Mouse (Mus musculus): ENCODE data around the gene Wdr46. TPM values are rescaled to one million over a fixed set of nuclear protein-coding genes. Genes with fewer than 3 reads are reported as not detected.
A peak's percentile ranks its signal among the peaks of the same experiment; 100 is the strongest.
"Not testable (repeated sequence)": the region's sequence is repeated elsewhere in the genome, so short reads cannot be mapped to it uniquely, and the experiment has no call there.

Wdr46 gene
- total and polyA plus RNA-seq, 3 experiments: 8.7 to 10.0 (median 8.8) TPM

DNA sequence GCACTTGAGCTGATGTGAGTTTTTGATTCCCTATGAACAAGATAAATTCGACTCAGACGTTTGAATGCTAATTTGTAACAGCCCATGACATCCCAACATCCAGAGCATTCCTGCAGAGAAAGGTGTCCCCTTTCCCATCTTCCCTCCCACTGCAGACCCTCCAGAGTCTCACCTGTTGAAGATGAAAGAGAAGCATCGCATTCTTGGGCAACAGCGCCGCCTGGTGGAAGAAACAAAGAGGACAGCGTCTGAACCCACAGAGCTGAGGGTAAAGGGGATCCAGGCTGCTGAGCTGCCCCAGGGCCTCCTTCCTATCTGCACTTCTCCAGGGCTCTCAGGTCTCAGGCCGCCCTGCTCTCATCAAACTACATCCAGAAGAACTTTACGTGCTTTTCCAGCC lies 41.7 kb downstream of the Wdr46 start:
- H3K4me1 ChIP-seq (ENCODE audit: control insufficient read depth, insufficient read depth, low read length): peaks cover 18% of the 10 kb centered on the region
- intact Hi-C loops (cut with DNase I): loop anchor here (1.0 to 5.0 kb wide), 2 partner anchors 14 to 85 kb away; no protein-coding TSS in a partner anchor
- peak; percentile 88 for TF ChIP-seq CTCF (IDR thresholded peaks at IDR 0.05)
- peak; percentile 25; the same call in 1 of the 2 replicates for TF ChIP-seq EP300 (IDR thresholded peaks at IDR 0.05; ENCODE audit: insufficient read depth, low read depth, low read length)
- WGBS: 3% methylated on average over 8 of the region's 8 CpGs
- H3K4me3 ChIP-seq; H3K27me3 ChIP-seq (ENCODE audit: control insufficient read depth, insufficient read depth, low read length); H3K27ac ChIP-seq; H3K79me2 ChIP-seq (replicated peaks; ENCODE audit: control insufficient read depth, insufficient read depth, low read length); H3K9ac ChIP-seq (ENCODE audit: low read depth, low read length); H3K36me3 ChIP-seq (ENCODE audit: control insufficient read depth, insufficient read depth, low read length): not testable (repeated sequence)
- DNase-seq: peak; percentile 62 to 80

DNA sequence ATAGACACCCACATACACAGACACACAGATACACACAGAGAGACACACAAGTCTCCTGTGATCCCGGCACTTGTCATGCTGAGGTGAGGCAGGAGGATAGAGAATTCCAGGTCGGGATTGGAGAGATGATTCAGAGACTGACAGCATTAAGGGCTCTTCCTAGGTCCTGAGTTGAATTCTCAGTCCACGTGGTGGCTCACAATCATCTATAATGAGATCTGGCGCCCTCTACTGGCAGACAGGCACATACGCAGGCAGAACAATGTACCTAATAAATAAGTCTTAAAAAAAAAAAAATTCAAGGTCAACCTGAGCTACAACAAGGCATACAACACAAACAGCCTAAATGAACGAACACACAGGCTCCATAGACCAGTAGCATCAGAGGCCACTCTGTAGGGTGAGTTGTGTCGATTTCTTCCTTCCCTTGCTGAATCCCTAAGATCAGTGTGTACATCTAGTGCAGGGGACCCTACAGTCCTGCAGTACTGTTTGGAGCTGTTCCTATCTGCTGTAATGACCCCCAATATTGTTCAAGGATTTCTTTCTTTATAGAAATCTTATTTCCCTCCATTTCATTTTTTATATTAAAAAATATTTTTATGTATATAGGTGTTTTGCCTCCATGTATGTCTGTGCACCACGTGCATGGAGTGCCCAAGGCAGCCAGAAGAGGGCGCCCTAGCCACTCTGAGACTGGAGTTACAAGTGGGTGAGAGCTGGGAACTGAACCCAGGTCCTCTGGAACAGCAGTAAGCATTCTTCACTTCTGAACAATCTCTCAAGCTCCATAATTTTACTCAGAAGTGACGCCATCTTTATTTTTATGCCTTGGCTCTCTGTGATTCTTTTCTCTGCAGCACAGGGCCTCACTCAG lies 51.6 kb downstream of the Wdr46 start:
- peak; percentile 83 for TF ChIP-seq CTCF (IDR thresholded peaks at IDR 0.05)
- no peak for TF ChIP-seq EP300 (IDR thresholded peaks at IDR 0.05; ENCODE audit: insufficient read depth, low read depth, low read length)
- H3K27ac ChIP-seq: no peak overlapping the region
- peak; percentile 31 to 44 for DNase-seq
- intact Hi-C loops (cut with DNase I): no loop called here
- H3K9ac ChIP-seq (ENCODE audit: low read depth, low read length): no peak overlapping the region
- no peaks in the 10 kb centered on the region for H3K27me3 ChIP-seq (ENCODE audit: control insufficient read depth, insufficient read depth, low read length)
- no peaks in the 10 kb centered on the region for H3K36me3 ChIP-seq (ENCODE audit: control insufficient read depth, insufficient read depth, low read length)
- no peaks in the 10 kb centered on the region for H3K4me1 ChIP-seq (ENCODE audit: control insufficient read depth, insufficient read depth, low read length)
- no peaks in the 10 kb centered on the region for H3K79me2 ChIP-seq (replicated peaks; ENCODE audit: control insufficient read depth, insufficient read depth, low read length)
- 31% methylated on average over 10 of the region's 10 CpGs for WGBS
- no peak overlapping the region for H3K4me3 ChIP-seq

DNA sequence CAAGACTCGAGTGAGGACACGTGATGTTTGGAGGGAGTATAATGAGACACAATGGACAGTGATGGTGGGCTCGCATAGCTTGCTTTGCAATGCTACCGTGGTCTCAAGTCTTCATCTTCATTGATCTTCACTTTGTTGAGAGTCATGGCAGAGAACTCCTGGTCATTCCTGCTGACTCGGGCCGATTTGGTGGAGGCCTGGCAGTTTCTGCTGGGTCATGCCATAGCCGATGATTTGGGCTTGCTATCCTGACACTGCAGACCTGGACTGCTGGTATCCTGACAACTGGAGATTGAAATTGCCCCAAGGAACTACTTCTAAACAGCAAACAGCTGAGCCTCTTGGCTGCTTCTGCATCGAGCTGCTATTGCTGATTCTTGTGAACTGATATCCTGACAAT lies 54.5 kb downstream of the Wdr46 start:
- no peaks in the 10 kb centered on the region for H3K27me3 ChIP-seq (ENCODE audit: control insufficient read depth, insufficient read depth, low read length)
- H3K4me1 ChIP-seq (ENCODE audit: control insufficient read depth, insufficient read depth, low read length): no peaks in the 10 kb centered on the region; the same call in 1 of the 2 replicates
- DNase-seq: no peak
- intact Hi-C loops (cut with DNase I): loop anchor here (1.0 to 5.0 kb wide), 2 partner anchors 1274 to 1297 kb away; no protein-coding TSS in a partner anchor
- H3K36me3 ChIP-seq (ENCODE audit: control insufficient read depth, insufficient read depth, low read length): no peaks in the 10 kb centered on the region
- H3K79me2 ChIP-seq (replicated peaks; ENCODE audit: control insufficient read depth, insufficient read depth, low read length): no peaks in the 10 kb centered on the region
- TF ChIP-seq CTCF (IDR thresholded peaks at IDR 0.05) (no peak), POLR2A (IDR thresholded peaks at IDR 0.05; ENCODE audit: insufficient read depth, low read depth, low read length) (no peak), EP300 (IDR thresholded peaks at IDR 0.05; ENCODE audit: insufficient read depth, low read depth, low read length) (no peak)
- no peak overlapping the region for H3K4me3 ChIP-seq
- WGBS: 84% methylated on average over 8 of the region's 8 CpGs
- H3K9ac ChIP-seq (ENCODE audit: low read depth, low read length): no peak overlapping the region
- no peak overlapping the region for H3K27ac ChIP-seq

- WGBS: 60% methylated on average over 3 of the region's 3 CpGs
- Histone ChIP-seq H3K4me1 (ENCODE audit: control insufficient read depth, insufficient read depth, low read length) (no peaks in the 10 kb centered on the region; the same call in 1 of the 2 replicates), H3K27me3 (ENCODE audit: control insufficient read depth, insufficient read depth, low read length) (no peaks in the 10 kb centered on the region), H3K4me3 (no peak overlapping the region), H3K79me2 (replicated peaks; ENCODE audit: control insufficient read depth, insufficient read depth, low read length) (no peaks in the 10 kb centered on the region), H3K9ac (ENCODE audit: low read depth, low read length) (no peak overlapping the region), H3K36me3 (ENCODE audit: control insufficient read depth, insufficient read depth, low read length) (no peaks in the 10 kb centered on the region), H3K27ac (no peak overlapping the region)
- TF ChIP-seq CTCF (IDR thresholded peaks at IDR 0.05): no peak
- no peak for TF ChIP-seq EP300 (IDR thresholded peaks at IDR 0.05; ENCODE audit: insufficient read depth, low read depth, low read length)
- TF ChIP-seq POLR2A (IDR thresholded peaks at IDR 0.05; ENCODE audit: insufficient read depth, low read depth, low read length): no peak
- intact Hi-C loops (cut with DNase I): loop anchor here (1.0 to 5.0 kb wide), 2 partner anchors 1274 to 1297 kb away; no protein-coding TSS in a partner anchor
- no peak for DNase-seq
Measured at GRCm38 (mm10) chr17:33995651-33996050, 55.2 kb downstream of the Wdr46 start.

DNA sequence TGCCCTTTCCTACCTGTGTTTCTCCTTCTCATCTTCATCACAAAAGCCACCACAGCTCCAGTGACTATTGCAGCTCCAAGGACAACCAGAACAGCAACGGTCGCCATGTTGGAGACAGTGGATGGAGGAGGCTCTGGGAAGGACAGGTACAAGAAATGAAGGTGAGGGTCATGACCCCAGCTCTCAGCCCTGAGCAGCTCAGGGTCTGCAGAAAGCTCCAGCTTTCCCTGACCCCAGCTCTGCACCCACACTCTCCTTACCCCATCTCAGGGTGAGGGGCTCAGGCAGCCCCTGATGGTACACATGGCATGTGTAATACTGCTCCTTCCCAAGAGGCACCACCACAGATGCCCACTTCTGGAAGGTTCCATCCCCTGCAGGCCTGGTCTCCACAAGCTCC lies 56.6 kb downstream of the Wdr46 start:
- H3K36me3 ChIP-seq (ENCODE audit: control insufficient read depth, insufficient read depth, low read length); DNase-seq; H3K27ac ChIP-seq; H3K79me2 ChIP-seq (replicated peaks; ENCODE audit: control insufficient read depth, insufficient read depth, low read length); H3K4me3 ChIP-seq; H3K4me1 ChIP-seq (ENCODE audit: control insufficient read depth, insufficient read depth, low read length); H3K9ac ChIP-seq (ENCODE audit: low read depth, low read length); H3K27me3 ChIP-seq (ENCODE audit: control insufficient read depth, insufficient read depth, low read length): not testable (repeated sequence)
- intact Hi-C loops (cut with DNase I): loop anchor here (5.0 kb wide), 1 partner anchor 1295 kb away; no protein-coding TSS in a partner anchor
- 92% methylated on average over 2 of the region's 2 CpGs for WGBS

DNA sequence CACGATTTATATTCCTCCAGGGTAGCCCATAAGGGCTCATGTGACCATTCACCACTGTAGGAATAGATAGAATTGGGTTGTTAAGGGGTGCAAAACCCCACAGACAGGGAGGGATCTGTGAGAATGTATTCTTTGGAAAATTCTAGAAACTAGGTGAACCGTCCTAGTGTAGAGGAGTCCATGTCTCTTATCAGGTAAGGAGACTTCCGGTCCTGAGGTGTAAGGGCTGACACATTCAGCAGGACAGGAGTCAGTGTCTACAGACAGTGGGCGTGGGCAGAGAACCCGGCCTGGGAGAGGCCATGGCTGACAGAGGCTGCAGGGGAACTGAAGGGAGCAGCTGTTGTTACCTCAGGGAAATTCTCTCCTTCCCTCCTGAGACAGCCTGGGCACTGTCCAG lies 58.2 kb downstream of the Wdr46 start:
- not testable (repeated sequence) for DNase-seq; H3K4me1 ChIP-seq (ENCODE audit: control insufficient read depth, insufficient read depth, low read length); H3K9ac ChIP-seq (ENCODE audit: low read depth, low read length); H3K27me3 ChIP-seq (ENCODE audit: control insufficient read depth, insufficient read depth, low read length); H3K4me3 ChIP-seq; H3K36me3 ChIP-seq (ENCODE audit: control insufficient read depth, insufficient read depth, low read length); H3K27ac ChIP-seq; H3K79me2 ChIP-seq (replicated peaks; ENCODE audit: control insufficient read depth, insufficient read depth, low read length)
- 51% methylated on average over 5 of the region's 5 CpGs for WGBS
- intact Hi-C loops (cut with DNase I): loop anchor here (5.0 kb wide), 1 partner anchor 1294 kb away; no protein-coding TSS in a partner anchor

Other genes starting within 250 kb of the Wdr46 start
Only the 30 nearest of the 31 such genes appear.
- 100 to 1,000 TPM; 136 to 182 TPM for gene March2, start 222.0 kb upstream of the Wdr46 start, total RNA-seq (2021)
- 146 and 147 TPM in 2 replicates for gene March2, start 222.0 kb upstream of the Wdr46 start, polyA plus RNA-seq (2012; rRNA removed)
- gene Rab11b, start 180.1 kb upstream of the Wdr46 start, total RNA-seq (2021): 100 to 1,000 TPM; 238 to 272 TPM
- gene Rab11b, start 180.1 kb upstream of the Wdr46 start, polyA plus RNA-seq (2012; rRNA removed): 388 and 477 TPM in 2 replicates
- 1 to 10 TPM; 4.7 to 7.2 TPM for gene Angptl4, start 158.8 kb upstream of the Wdr46 start, total RNA-seq (2021)
- 13.2 and 18.9 TPM in 2 replicates for gene Angptl4, start 158.8 kb upstream of the Wdr46 start, polyA plus RNA-seq (2012; rRNA removed)
- gene Kank3, start 130.1 kb upstream of the Wdr46 start, total RNA-seq (2021): 10 to 100 TPM; 54.6 to 61.0 TPM
- gene Kank3, start 130.1 kb upstream of the Wdr46 start, polyA plus RNA-seq (2012; rRNA removed): 139 and 168 TPM in 2 replicates
- gene Rps28, start 116.1 kb upstream of the Wdr46 start, total RNA-seq (2021): 100 to 1,000 TPM; 683 to 757 TPM
- 329 and 480 TPM in 2 replicates for gene Rps28, start 116.1 kb upstream of the Wdr46 start, polyA plus RNA-seq (2012; rRNA removed)
- gene Ndufa7, start 116.1 kb upstream of the Wdr46 start, total RNA-seq (2021): 100 to 1,000 TPM; 609 to 707 TPM
- gene Ndufa7, start 116.1 kb upstream of the Wdr46 start, polyA plus RNA-seq (2012; rRNA removed): 755 and 759 TPM in 2 replicates
- 10 to 100 TPM; 27.8 to 34.3 TPM for gene Cd320, start 97.6 kb upstream of the Wdr46 start, total RNA-seq (2021)
- gene Cd320, start 97.6 kb upstream of the Wdr46 start, polyA plus RNA-seq (2012; rRNA removed): 36.1 and 46.9 TPM in 2 replicates
- not detected for gene Gm7029, start 66.8 kb upstream of the Wdr46 start, total RNA-seq (2021)
- not detected in 2 replicates for gene Gm7029, start 66.8 kb upstream of the Wdr46 start, polyA plus RNA-seq (2012; rRNA removed)
- under 1 TPM; 0.57 to 0.66 TPM for gene Kifc1, start 50.0 kb upstream of the Wdr46 start, total RNA-seq (2021)
- 0.59 and 0.94 TPM in 2 replicates for gene Kifc1, start 50.0 kb upstream of the Wdr46 start, polyA plus RNA-seq (2012; rRNA removed)
- not detected for gene Platr17, start 35.5 kb upstream of the Wdr46 start, total RNA-seq (2021)
- not detected in 2 replicates for gene Platr17, start 35.5 kb upstream of the Wdr46 start, polyA plus RNA-seq (2012; rRNA removed)
- gene Daxx, start 31.2 kb upstream of the Wdr46 start, total RNA-seq (2021): 10 to 100 TPM; 11.5 to 16.4 TPM
- gene Daxx, start 31.2 kb upstream of the Wdr46 start, polyA plus RNA-seq (2012; rRNA removed): 18.5 and 20.5 TPM in 2 replicates
- 100 to 1,000 TPM in 1 of 2 experiments, 10 to 100 TPM in 1; 98.9 to 124 TPM for gene Tapbp, start 24.8 kb upstream of the Wdr46 start, total RNA-seq (2021)
- 62.5 and 75.7 TPM in 2 replicates for gene Tapbp, start 24.8 kb upstream of the Wdr46 start, polyA plus RNA-seq (2012; rRNA removed)
- 10 to 100 TPM; 13.7 to 18.8 TPM for gene Zbtb22, start 24.8 kb upstream of the Wdr46 start, total RNA-seq (2021)
- gene Zbtb22, start 24.8 kb upstream of the Wdr46 start, polyA plus RNA-seq (2012; rRNA removed): 24.6 and 26.8 TPM in 2 replicates
- gene Rgl2, start 11.1 kb upstream of the Wdr46 start, total RNA-seq (2021): 10 to 100 TPM; 33.2 to 36.0 TPM
- gene Rgl2, start 11.1 kb upstream of the Wdr46 start, polyA plus RNA-seq (2012; rRNA removed): 89.1 and 101 TPM in 2 replicates
- 10 to 100 TPM; 77.7 to 81.0 TPM for gene Pfdn6, start 317 bp upstream of the Wdr46 start, total RNA-seq (2021)
- 28.0 and 29.6 TPM in 2 replicates for gene Pfdn6, start 317 bp upstream of the Wdr46 start, polyA plus RNA-seq (2012; rRNA removed)
- 1 to 10 TPM; 1.8 to 1.9 TPM for gene B3galt4, start 10.8 kb downstream of the Wdr46 start, total RNA-seq (2021)
- 2.4 and 3.4 TPM in 2 replicates for gene B3galt4, start 10.8 kb downstream of the Wdr46 start, polyA plus RNA-seq (2012; rRNA removed)
- gene Vps52, start 15.2 kb downstream of the Wdr46 start, total RNA-seq (2021): 10 to 100 TPM; 38.1 to 39.1 TPM
- gene Vps52, start 15.2 kb downstream of the Wdr46 start, polyA plus RNA-seq (2012; rRNA removed): 47.8 and 56.4 TPM in 2 replicates
- 100 to 1,000 TPM; 364 to 420 TPM for gene Rps18, start 15.3 kb downstream of the Wdr46 start, total RNA-seq (2021)
- gene Rps18, start 15.3 kb downstream of the Wdr46 start, polyA plus RNA-seq (2012; rRNA removed): 180 and 194 TPM in 2 replicates
- gene H2-K1, start 59.7 kb downstream of the Wdr46 start, total RNA-seq (2021): 100 to 1,000 TPM; 103 to 117 TPM
- gene H2-K1, start 59.7 kb downstream of the Wdr46 start, polyA plus RNA-seq (2012; rRNA removed): 655 and 1,075 TPM in 2 replicates
- gene Ring1, start 84.0 kb downstream of the Wdr46 start, total RNA-seq (2021): 10 to 100 TPM; 13.0 to 13.1 TPM
- gene Ring1, start 84.0 kb downstream of the Wdr46 start, polyA plus RNA-seq (2012; rRNA removed): 18.6 and 20.8 TPM in 2 replicates
- gene H2-Ke6, start 87.4 kb downstream of the Wdr46 start, total RNA-seq (2021): 100 to 1,000 TPM; 112 to 138 TPM
- 87.0 and 91.6 TPM in 2 replicates for gene H2-Ke6, start 87.4 kb downstream of the Wdr46 start, polyA plus RNA-seq (2012; rRNA removed)
- gene Slc39a7, start 91.0 kb downstream of the Wdr46 start, total RNA-seq (2021): 10 to 100 TPM; 76.0 to 79.8 TPM
- 64.0 and 72.5 TPM in 2 replicates for gene Slc39a7, start 91.0 kb downstream of the Wdr46 start, polyA plus RNA-seq (2012; rRNA removed)
- 10 to 100 TPM; 39.1 to 42.4 TPM for gene Rxrb, start 91.2 kb downstream of the Wdr46 start, total RNA-seq (2021)
- 38.8 and 41.3 TPM in 2 replicates for gene Rxrb, start 91.2 kb downstream of the Wdr46 start, polyA plus RNA-seq (2012; rRNA removed)
- 1 to 10 TPM in 1 of 2 experiments, under 1 TPM in 1; 0.89 to 1.8 TPM for gene Col11a2, start 98.8 kb downstream of the Wdr46 start, total RNA-seq (2021)
- gene Col11a2, start 98.8 kb downstream of the Wdr46 start, polyA plus RNA-seq (2012; rRNA removed): 0.98 and 1.7 TPM in 2 replicates
- gene H2-Oa, start 151.7 kb downstream of the Wdr46 start, total RNA-seq (2021): under 1 TPM; 0.20 to 0.29 TPM
- gene H2-Oa, start 151.7 kb downstream of the Wdr46 start, polyA plus RNA-seq (2012; rRNA removed): 0.79 and 3.2 TPM in 2 replicates
- 1 to 10 TPM; 4.0 to 7.5 TPM for gene H2-DMa, start 178.9 kb downstream of the Wdr46 start, total RNA-seq (2021)
- 12.2 and 21.3 TPM in 2 replicates for gene H2-DMa, start 178.9 kb downstream of the Wdr46 start, polyA plus RNA-seq (2012; rRNA removed)
- gene Brd2, start 182.0 kb downstream of the Wdr46 start, total RNA-seq (2021): 10 to 100 TPM; 67.6 to 71.1 TPM
- 78.9 and 118 TPM in 2 replicates for gene Brd2, start 182.0 kb downstream of the Wdr46 start, polyA plus RNA-seq (2012; rRNA removed)
- gene H2-DMb2, start 202.6 kb downstream of the Wdr46 start, total RNA-seq (2021): 1 to 10 TPM; 2.1 to 2.3 TPM
- gene H2-DMb2, start 202.6 kb downstream of the Wdr46 start, polyA plus RNA-seq (2012; rRNA removed): 2.3 and 7.6 TPM in 2 replicates
- gene H2-DMb1, start 212.4 kb downstream of the Wdr46 start, total RNA-seq (2021): 1 to 10 TPM; 1.6 to 2.2 TPM
- 8.9 and 19.1 TPM in 2 replicates for gene H2-DMb1, start 212.4 kb downstream of the Wdr46 start, polyA plus RNA-seq (2012; rRNA removed)
- gene Tap1, start 246.9 kb downstream of the Wdr46 start, total RNA-seq (2021): 1 to 10 TPM; 3.4 to 7.2 TPM
- gene Tap1, start 246.9 kb downstream of the Wdr46 start, polyA plus RNA-seq (2012; rRNA removed): 10.9 and 11.7 TPM in 2 replicates

All from heart, adult 2 months (tissue).